Mouse (Mus musculus): Measurements from ENCODE around the gene Fam207a.

Fam207a gene

DNA sequence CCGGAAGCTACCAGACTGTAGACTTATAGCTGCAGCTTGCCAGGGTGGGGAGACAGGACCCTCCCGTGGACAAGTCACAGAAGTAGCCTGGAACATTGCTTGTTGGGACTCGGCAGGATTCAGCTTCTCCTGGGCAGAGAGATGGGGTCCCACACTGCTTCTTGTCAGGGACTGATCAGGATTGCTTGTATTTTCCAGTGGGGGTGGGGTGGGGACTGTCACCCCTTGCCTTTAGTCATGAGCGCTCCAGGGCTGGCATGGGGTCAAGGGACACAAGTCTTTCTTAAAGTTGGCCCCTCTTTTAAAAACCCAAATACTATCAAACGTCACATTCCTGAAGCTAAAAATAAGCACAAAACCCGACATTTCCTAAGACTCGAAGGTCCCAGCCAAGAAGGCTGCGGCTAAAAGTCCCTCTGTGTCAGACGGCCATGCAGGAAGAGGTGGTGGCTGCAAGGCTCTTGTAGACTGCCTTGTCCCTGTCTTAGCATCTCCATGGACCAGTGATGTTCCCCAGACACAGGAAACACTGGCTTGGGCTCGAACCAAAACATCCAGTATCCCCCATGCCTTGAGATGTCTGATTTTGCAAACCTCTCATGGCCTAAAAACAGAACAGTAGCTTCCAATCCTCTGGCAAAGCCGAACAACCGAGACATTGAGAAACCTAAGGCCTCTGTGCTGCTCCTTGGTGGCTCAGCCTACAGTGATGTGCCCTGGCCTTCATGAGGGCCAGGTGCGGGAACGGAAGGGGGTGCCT lies 60.2 kb downstream of the Fam207a start:
- no peak for DNase-seq (ENCODE audit: low spot score in 2 of 2)

DNA sequence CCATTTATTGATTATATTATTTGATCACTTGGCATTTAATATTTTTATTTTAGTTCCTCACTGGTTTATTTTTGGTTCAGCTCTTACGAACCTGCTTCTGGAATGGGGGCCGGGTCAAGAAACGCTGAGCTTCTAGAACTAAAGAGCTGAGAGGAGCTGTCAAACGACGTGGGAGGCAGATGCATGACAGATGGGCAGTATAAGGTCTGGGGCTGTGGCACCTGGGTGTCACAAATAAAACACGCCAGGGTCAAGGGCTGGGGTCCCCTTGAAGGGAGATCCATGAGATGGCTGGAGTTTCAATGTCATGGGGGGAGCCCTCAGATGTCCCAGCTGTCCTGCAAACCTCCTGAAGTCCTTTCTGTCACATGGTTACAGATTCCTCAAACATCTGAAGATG lies 60.8 kb downstream of the Fam207a start:
- DNase-seq (ENCODE audit: low spot score in 2 of 2), result no peak

DNA sequence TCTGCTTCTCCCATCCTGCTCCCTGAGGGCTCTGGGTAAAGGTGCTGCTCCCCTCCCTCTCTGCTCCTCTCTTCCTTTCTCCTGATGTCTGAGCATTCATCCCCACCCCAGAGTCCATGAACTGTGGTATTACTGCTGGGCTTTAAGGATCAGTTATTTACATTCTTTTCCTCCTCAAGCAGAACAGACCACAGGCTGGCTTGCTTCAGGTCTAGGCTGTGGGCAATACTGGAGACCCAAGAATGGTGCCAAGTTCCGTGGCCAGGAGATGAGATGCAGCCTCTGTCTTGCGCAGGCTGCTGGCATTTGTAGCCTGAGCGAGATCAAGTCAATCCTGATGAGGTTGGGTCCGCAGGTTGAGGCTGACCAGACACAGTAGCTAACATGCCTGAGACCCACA lies 63.8 kb downstream of the Fam207a start:
- DNase-seq (ENCODE audit: low spot score in 2 of 2), result no peak

DNA sequence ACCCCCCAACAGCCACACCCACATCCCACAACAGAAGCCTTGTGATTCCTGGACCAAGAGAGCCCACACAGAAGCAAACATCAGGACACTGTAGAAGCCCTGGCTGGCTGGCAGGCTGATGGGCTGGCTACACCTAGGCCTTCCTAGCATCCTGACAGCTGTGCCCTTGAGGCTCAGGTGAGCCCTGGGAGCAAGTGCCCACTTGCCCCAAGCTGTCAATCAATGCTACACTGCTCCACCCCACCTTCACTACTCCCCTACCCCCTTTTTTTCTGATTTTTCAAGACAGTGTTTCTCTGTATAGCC lies 65.5 kb downstream of the Fam207a start:
- DNase-seq (ENCODE audit: low spot score in 2 of 2), result no peak

DNA sequence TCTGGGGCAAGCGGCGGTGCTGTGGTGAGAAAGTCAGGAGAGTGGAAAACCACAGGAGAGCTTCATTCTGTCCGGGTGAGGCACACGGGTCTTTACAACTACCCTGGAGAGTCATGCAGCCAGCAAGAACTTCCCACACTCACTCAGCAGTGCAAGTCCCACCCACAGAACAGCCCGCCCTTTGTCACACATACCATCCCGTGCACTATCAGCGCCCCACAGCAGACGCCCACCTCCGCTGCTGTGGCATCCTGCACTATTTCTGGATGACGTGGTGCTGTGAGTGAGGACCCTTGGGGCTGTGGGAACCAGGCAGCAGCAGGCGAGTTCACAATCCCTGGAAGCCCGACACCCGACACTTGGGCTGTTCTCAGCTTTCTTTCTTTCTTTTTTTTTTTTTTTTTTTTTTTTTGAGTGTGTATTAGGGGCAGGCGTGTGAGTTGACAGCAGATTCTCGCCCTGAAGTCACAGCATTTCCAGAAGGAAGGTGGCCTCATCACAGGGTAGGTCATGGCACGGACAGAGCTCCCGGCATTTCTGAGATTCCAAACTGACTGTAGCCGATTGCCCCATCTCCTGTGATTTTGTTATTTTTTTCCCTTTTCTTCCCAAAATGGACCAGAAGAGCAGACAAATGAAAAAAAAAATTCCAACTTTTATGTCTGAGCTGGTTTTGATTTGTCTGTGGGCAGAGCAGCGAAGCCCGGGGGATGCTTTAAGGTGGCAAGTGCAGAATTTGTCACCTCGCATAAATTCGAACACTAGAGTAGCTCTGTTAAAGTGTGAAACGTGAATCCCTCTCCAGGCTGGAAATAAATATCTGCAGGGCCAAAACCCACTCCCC lies 66.0 kb downstream of the Fam207a start:
- DNase-seq (ENCODE audit: low spot score in 2 of 2), result no peak

DNA sequence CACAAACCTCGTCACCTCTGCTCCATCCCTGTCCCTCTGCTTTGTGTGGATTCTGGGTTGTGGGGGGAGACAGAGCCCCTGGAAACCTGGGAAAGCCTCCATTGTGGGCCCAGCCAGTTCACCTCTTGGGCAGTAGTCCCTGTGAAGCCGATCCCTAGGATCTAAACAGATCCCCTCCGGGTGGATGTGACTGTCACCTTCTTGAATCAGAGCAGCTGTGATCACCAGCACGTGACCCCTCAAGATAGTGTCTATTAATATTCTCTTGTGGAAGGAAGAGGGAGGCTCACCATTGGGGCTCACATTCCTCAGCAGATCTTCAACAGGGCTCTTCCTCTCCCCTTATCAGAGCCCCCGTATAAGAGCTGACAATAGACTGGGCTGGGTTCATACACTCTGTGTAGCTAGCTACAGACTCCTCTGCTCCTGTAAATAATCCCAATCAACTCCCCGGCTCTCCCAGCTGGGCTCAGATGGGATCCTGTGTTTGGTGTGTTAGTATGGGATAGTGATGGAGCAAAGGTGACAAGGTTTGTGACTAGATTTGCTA lies 66.8 kb downstream of the Fam207a start:
- no peak for DNase-seq (ENCODE audit: low spot score in 2 of 2)

DNA sequence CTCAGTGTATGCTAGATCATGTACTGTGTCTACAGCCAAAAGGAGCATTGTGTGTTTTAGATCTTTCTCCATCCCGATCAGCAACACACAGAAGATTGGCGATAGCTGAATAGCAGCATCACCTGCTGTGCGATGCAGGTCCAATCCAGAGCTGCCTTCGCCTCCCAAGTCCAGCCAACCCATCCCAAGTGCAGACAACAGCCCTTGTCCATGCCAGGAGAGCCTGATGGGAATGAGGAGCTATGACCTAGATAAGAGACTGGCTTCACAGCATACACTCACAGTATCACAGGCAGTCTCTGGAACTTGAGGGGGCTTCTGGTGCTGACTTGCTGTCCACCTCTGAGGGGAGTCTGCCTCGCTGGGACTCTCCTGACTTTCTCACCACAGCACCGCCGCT lies 67.4 kb downstream of the Fam207a start:
- no peak for DNase-seq (ENCODE audit: low spot score in 2 of 2)

DNA sequence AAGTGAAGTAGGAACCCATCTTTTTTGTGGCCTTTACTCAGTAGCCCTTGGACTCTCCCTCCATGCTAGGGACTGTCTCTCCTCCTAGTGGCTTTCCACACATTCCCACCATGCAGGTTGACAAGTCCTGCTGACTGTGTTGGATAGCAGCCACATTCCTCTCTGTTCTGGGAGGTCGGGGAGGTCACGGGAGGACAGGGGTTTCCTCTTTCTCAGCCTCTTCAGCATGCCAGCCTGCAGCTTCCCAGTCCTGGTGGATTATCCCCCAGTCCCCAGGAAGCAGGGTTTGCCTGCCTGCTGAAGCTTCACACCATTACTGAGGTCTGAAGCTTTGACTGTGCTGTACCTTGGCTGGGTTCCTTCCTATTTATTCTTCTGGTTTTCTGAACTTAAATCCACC lies 67.8 kb downstream of the Fam207a start:
- DNase-seq (ENCODE audit: low spot score in 2 of 2), result no peak

DNA sequence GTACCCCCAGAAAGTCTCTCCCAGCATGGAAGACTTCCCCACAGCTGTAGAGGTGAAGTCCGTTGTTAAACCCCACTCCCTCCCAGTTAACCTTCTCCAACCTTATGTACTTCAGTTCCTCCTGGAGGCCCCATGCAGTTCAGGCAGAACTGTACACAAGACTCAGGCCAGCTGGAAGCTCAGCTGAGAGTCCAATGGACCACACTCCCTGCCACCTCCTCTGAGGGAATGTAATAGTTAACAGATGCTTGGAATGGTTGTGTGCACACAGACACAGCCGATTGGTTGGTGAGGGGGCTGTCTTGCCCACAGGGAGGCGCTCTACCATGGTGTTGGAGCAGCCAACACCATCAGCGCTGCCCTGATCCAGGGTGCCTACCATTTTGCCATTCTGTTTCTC lies 73.3 kb downstream of the Fam207a start:
- DNase-seq (ENCODE audit: low spot score in 2 of 2), result no peak

DNA sequence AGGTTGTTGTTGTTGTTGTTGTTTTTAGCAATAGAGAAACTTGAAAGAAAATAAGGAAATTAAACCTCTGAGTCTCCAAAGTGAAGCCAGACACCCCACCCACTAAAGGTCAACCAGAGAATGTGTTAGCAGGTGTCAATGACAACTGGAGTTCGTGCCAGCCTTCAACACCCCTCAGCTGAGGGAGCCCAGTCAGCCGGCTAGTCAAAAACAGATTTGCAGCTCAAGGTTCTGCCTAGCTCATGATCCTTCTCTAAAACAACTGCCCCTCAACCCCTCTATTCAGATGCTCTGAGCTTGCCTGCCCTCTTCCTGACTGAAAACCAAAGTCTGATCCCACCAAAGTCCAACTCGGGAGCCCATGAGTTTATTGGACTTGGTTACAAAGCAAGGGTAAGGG lies 73.8 kb downstream of the Fam207a start:
- no peak for DNase-seq (ENCODE audit: low spot score in 2 of 2)

DNA sequence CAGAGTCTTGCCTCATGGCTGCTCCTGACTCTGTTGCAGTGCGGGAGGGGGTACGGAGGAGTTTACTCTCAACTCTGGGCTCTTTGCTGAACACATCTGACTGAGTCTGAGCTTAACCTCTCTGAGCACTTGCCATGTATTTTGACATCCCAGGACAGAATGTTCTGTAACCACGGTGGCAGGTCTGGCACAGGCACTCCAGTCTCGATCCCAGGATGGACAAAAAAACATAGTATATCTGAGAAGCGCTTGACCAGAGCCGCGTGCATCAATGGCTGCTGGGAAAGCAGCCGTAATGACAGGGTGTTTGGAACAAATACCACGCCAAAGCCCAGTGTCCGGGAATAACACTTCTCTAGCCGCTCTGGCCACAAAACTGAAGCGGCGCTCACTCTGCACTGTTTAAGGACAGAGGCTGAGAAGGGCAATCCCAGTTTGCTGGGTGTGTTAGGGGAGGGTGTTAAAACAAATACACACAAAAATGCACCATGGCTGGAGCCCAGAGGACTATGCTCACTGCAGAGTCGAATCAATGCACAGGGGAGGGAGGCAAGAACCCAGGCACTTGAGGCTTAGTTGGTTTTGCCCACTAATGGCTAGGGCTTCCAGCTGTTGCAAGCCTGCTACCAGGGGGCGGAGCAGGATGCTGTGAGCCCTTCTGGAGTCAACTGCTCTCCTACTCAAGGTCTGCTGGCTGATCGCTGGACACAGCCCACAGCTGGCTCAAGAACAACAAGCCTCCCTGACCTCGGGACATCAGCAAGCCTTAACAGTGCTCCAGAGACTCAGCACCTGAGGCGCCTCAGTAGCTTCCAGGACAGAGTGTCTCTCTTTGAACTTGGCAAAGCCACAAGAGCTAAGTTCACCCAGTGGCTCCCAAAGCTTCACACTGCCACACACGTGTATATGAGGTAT lies 74.5 kb downstream of the Fam207a start:
- DNase-seq (ENCODE audit: low spot score in 2 of 2), result peak in 1 of 2 experiments; percentile 37

DNA sequence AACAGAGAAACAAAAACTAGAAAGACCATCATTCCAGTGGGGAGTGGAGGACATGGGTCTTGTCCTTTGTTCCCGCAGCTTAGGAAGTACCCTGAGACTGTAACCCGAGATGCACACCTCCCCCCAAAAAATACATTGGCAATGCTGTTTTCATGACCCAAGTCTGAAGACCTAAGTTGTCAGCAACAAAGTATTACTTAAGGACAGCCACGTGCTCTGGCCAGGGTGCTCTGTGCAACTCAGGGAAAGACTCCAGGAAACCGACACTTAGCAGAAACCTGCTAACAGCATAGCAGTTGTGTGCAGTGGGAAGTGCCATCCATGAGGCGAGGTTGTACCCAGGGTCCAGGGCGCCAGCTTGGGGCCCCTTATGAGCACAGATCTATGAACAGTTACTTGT lies 75.3 kb downstream of the Fam207a start:
- no peak for DNase-seq (ENCODE audit: low spot score in 2 of 2)

DNA sequence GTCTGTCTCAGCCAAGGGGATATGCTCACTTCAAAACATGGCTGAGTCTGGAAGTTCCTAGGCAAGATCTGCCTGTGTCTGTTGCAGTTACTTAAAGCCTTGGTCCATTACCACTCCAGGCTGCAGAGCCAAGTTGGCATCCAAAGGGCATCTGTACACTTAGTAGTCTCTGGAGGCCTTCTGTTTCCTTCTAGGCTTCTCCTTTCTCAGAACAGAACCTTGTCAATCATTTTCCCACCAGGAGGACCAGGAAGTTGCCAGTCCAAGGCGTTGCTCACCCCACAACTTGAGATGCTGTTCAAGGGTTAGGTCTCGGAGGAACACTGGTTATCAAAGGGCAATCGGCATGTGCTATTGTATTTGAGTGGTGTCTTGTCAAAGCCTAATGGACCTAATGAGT lies 76.6 kb downstream of the Fam207a start:
- DNase-seq (ENCODE audit: low spot score in 2 of 2), result no peak

DNA sequence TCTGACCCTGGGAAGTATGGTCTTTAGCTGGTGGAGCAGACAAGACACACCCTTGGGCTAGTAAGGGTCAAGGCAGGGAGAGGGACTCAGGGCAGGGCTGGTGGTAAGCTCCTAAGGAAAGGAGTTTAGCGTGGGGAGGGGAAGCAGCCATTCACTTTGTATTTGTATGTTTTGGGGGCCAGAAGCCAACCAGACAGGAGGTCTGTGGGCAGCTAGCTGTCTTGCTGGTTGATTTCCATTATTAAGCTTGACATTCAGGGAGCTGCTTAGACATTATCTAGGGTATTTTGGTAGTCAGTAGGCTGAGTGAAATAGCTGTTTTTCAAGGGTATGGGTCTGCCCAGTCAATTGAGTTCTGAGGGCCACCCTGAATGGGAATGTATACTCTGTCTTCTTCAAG lies 77.6 kb downstream of the Fam207a start:
- no peak for DNase-seq (ENCODE audit: low spot score in 2 of 2)

Measured in urinary bladder, adult 18-20 months (tissue).